Mouse (Mus musculus) bone marrow macrophage, adult 2 months (primary cell): Measurements from ENCODE around the gene Sstr2.

ENCODE experiments used
- CTCF ChIP-seq: IDR thresholded peaks from 2 replicates; pipeline ENCODE4 v1.5.1; 2012; ENCODE audit warnings: low read depth, mild to moderate bottlenecking, low read length, moderate library complexity
- POLR2A ChIP-seq: IDR thresholded peaks from 2 replicates; pipeline ENCODE4 v1.6.1; 2012; ENCODE audit warnings: mild to moderate bottlenecking, low read depth, low read length, borderline replicate concordance

DNA sequence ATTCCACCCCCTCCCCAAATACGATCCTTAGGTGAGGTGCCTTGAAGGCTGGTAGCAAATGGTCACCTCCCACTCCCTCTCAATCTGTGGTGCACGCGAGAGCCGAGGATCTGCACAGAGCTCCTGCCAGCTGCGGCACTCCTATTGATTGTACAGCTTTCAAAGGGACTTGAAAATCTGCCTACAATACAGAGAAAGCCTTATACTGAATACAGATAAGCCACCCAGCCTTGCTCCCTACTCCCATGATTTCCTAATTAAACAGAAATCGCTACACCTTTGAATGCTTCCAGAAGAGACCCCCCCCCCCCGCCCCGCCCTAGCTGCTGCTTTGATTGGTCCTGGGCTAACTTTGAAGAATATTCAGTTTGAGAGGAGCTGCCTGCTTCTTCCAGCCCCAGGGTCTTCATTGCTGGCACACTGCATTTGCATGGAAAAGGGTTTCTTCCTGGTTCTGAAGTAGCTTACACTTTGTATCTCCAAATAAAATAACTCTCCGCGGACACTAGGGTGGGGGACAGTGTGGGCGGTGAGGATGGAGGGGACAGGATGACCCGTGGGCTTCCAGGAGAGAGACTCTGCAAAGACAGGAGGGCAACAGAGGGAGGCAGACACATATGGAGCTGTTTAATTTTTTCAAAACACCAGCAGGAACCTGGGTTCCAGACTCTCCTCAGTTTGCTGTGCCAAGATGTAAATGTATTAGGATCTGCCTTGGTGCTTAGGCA is 17.4 kb upstream of the Sstr2 start:
- TF ChIP-seq CTCF (no peak), POLR2A (no peak)
